9 mouse cellular contexts compared by ENCODE assay signal in the genomic region with DNA sequence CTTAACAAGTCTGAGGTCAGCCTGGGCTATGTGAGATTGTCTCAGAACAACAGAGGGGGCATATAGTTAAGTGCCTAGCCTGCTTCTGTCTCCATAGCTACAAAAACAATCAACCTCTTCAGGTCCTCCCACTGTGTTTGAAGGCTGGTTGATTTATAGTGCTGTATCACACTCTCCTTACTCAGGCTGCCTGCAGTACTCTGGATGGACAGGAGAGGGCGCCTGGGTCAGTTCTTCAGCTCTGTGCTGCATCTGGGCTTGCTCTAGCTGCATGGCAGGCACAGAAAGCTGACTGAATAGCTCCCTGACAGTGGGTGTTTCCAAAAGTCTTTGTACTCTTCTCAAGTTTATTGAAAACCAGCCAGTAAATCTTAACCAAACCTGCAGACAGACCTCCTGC. TPM values are rescaled to one million over a fixed set of nuclear protein-coding genes. Genes with fewer than 3 reads are reported as not detected.
DNase-seq lines count a peak whose midpoint lies in the region; ATAC-seq lines count a peak whose summit lies in the region.
"Had no signal": no experiment of that assay in that cellular context is flagged by ENCODE, and none has a peak within 500 bp of the region (broad histone marks: within the 10 kb centered on the region; RNA-seq: fewer than 3 reads in every experiment).

No protein-coding gene starts in this region.

- H3K4me2 ChIP-seq in heart, embryonic 15.5 days, result no peak overlapping the region
- peak overlapping the region; percentile 57 for H3K4me2 ChIP-seq in liver, embryonic 12.5 days
- H3K4me2 ChIP-seq in neural tube, embryonic 11.5 days (ENCODE audit: low read depth), result no peak overlapping the region
- no peak overlapping the region for H3K4me2 ChIP-seq in stomach, embryonic 16.5 days (ENCODE audit: low read depth, low read length)

- H3K27me3 ChIP-seq in forebrain, embryonic 10.5 days (ENCODE audit: poor library complexity, severe bottlenecking), result no peaks in the 10 kb centered on the region
- H3K27me3 ChIP-seq in heart, embryonic 15.5 days, result no peaks in the 10 kb centered on the region
- no peaks in the 10 kb centered on the region for H3K27me3 ChIP-seq in liver, embryonic 12.5 days (replicated peaks)
- H3K27me3 ChIP-seq in neural tube, embryonic 11.5 days (ENCODE audit: control insufficient read depth, insufficient read depth, low read length), result no peaks in the 10 kb centered on the region
- H3K27me3 ChIP-seq in stomach, embryonic 16.5 days (ENCODE audit: control insufficient read depth, insufficient read depth, low read length), result no peaks in the 10 kb centered on the region

- 0% methylated on average over 1 of the region's 1 CpGs for WGBS in forebrain, embryonic 10.5 days
- WGBS in heart, embryonic 15.5 days, result 0% methylated on average over 1 of the region's 1 CpGs
- WGBS in liver, embryonic 12.5 days (ENCODE audit: insufficient replicate concordance), result 0% methylated on average over 1 of the region's 1 CpGs
- WGBS in neural tube, embryonic 11.5 days, result 0% methylated on average over 1 of the region's 1 CpGs
- WGBS in stomach, embryonic 16.5 days, result 0% methylated on average over 1 of the region's 1 CpGs

- 0 out of 2 replicates have a peak overlapping the region, but pooled peaks have one; percentile 20 for H3K27ac ChIP-seq in forebrain, embryonic 10.5 days
- peak overlapping the region; percentile 78 for H3K27ac ChIP-seq in heart, embryonic 15.5 days
- H3K27ac ChIP-seq in liver, embryonic 12.5 days, result peak overlapping the region; percentile 88
- H3K27ac ChIP-seq in neural tube, embryonic 11.5 days (ENCODE audit: low read depth, low read length), result no peak overlapping the region
- H3K27ac ChIP-seq in stomach, embryonic 16.5 days (ENCODE audit: low read length), result peak overlapping the region; percentile 66; the same call in 1 of the 2 replicates
- H3K27ac ChIP-seq: macrophage had no signal

- peak; percentile 83; the same call in 1 of the 2 replicates for ATAC-seq in heart, embryonic 15.5 days (replicated peaks; ENCODE audit: insufficient number of reproducible peaks, insufficient read depth, low FRiP score, low read depth)
- peak; percentile 88 for ATAC-seq in liver, embryonic 12.5 days
- ATAC-seq in neural tube, embryonic 11.5 days (ENCODE audit: insufficient read depth, low FRiP score, low TSS enrichment), result peak; percentile 89
- ATAC-seq in stomach, embryonic 16.5 days (ENCODE audit: insufficient read depth, low FRiP score), result peak; percentile 91

- no peak overlapping the region for H3K4me3 ChIP-seq in forebrain, embryonic 10.5 days
- no peak overlapping the region for H3K4me3 ChIP-seq in heart, embryonic 15.5 days
- H3K4me3 ChIP-seq in liver, embryonic 12.5 days, result peak overlapping the region; percentile 18; the same call in 1 of the 2 replicates
- H3K4me3 ChIP-seq in neural tube, embryonic 11.5 days (ENCODE audit: low read depth, low read length), result no peak overlapping the region
- no peak overlapping the region for H3K4me3 ChIP-seq in stomach, embryonic 16.5 days (replicated peaks; ENCODE audit: low read length)

- peak; percentile 90 to 93 for DNase-seq in CD8-positive naive resting alpha-beta T cell, adult 2 months (ENCODE audit: low read depth in 2 of 2, low spot score in 2 of 2)
- peak; percentile 90 for DNase-seq in c-Kit-positive CD71-negative TER-119-negative erythroid progenitor cells, embryonic 14.5 days (ENCODE audit: low read depth)
- DNase-seq in forebrain, embryonic 10.5 days (ENCODE audit: extremely low spot score, low spot score), result peak; percentile 89
- peak; percentile 92 for DNase-seq in kidney, postnatal 14 days
- peak; percentile 89 for DNase-seq in neural tube, embryonic 11.5 days (ENCODE audit: low spot score)

- H3K9ac ChIP-seq in heart, embryonic 15.5 days, result no peak overlapping the region
- peak overlapping the region; percentile 56 for H3K9ac ChIP-seq in liver, embryonic 12.5 days
- H3K9ac ChIP-seq in neural tube, embryonic 11.5 days (ENCODE audit: low read length), result no peak overlapping the region
- H3K9ac ChIP-seq in stomach, embryonic 16.5 days (ENCODE audit: low read length), result no peak overlapping the region; the same call in 1 of the 2 replicates

- no peaks in the 10 kb centered on the region for H3K9me3 ChIP-seq in forebrain, embryonic 10.5 days
- H3K9me3 ChIP-seq in heart, embryonic 15.5 days (replicated peaks), result no peaks in the 10 kb centered on the region
- H3K9me3 ChIP-seq in liver, embryonic 12.5 days (replicated peaks), result no peaks in the 10 kb centered on the region
- H3K9me3 ChIP-seq in neural tube, embryonic 11.5 days (ENCODE audit: control insufficient read depth, low read length), result no peaks in the 10 kb centered on the region
- no peaks in the 10 kb centered on the region for H3K9me3 ChIP-seq in stomach, embryonic 16.5 days (replicated peaks; ENCODE audit: control insufficient read depth, low read length)

- H3K36me3 ChIP-seq in forebrain, embryonic 10.5 days (replicated peaks), result peaks cover 19% of the 10 kb centered on the region
- no peaks in the 10 kb centered on the region for H3K36me3 ChIP-seq in heart, embryonic 15.5 days
- peaks cover 16% of the 10 kb centered on the region for H3K36me3 ChIP-seq in liver, embryonic 12.5 days
- H3K36me3 ChIP-seq in neural tube, embryonic 11.5 days (ENCODE audit: control insufficient read depth, insufficient read depth, low read length), result no peaks in the 10 kb centered on the region
- no peaks in the 10 kb centered on the region for H3K36me3 ChIP-seq in stomach, embryonic 16.5 days (ENCODE audit: control insufficient read depth, insufficient read depth, low read length)

- peaks cover 13% of the 10 kb centered on the region for H3K4me1 ChIP-seq in forebrain, embryonic 10.5 days
- peaks cover 50% of the 10 kb centered on the region for H3K4me1 ChIP-seq in heart, embryonic 15.5 days (replicated peaks)
- H3K4me1 ChIP-seq in liver, embryonic 12.5 days, result peaks cover 95% of the 10 kb centered on the region
- no peaks in the 10 kb centered on the region; the same call in 1 of the 2 replicates for H3K4me1 ChIP-seq in neural tube, embryonic 11.5 days (ENCODE audit: control insufficient read depth, insufficient read depth, low read length)
- H3K4me1 ChIP-seq in stomach, embryonic 16.5 days (ENCODE audit: control insufficient read depth, insufficient read depth, low read length), result peaks cover 19% of the 10 kb centered on the region

RNA-seq across cellular contexts. Expression of a gene that starts 11.3 kb away (rescaled TPM):
- 50.7 and 51.4 TPM in 2 replicates for polyA plus RNA-seq in forebrain, embryonic 10.5 days (2016; fragmentation: Nextera tagmentation; extraction: Ambion mirVana)
- polyA plus RNA-seq in heart, embryonic 15.5 days (2015; fragmentation: Nextera tagmentation; extraction: Ambion mirVana), result 33.8 and 37.9 TPM in 2 replicates
- polyA plus RNA-seq in liver, embryonic 12.5 days (2016; fragmentation: Nextera tagmentation; extraction: Ambion mirVana), result 22.1 and 23.3 TPM in 2 replicates
- polyA plus RNA-seq in neural tube, embryonic 11.5 days (2014; fragmentation: Nextera tagmentation; extraction: Ambion mirVana), result 43.7 and 45.9 TPM in 2 replicates
- polyA plus RNA-seq in stomach, embryonic 16.5 days (2015; fragmentation: Nextera tagmentation; extraction: Ambion mirVana), result 33.0 and 34.5 TPM in 2 replicates

RNA-seq across cellular contexts. Expression of a gene that starts 27.1 kb away (rescaled TPM):
- 1.6 and 2.0 TPM in 2 replicates for polyA plus RNA-seq in forebrain, embryonic 10.5 days (2016; fragmentation: Nextera tagmentation; extraction: Ambion mirVana)
- 2.1 and 2.2 TPM in 2 replicates for polyA plus RNA-seq in heart, embryonic 15.5 days (2015; fragmentation: Nextera tagmentation; extraction: Ambion mirVana)
- 0.51 and 0.62 TPM in 2 replicates for polyA plus RNA-seq in liver, embryonic 12.5 days (2016; fragmentation: Nextera tagmentation; extraction: Ambion mirVana)
- polyA plus RNA-seq in neural tube, embryonic 11.5 days (2014; fragmentation: Nextera tagmentation; extraction: Ambion mirVana), result 2.4 and 2.6 TPM in 2 replicates
- polyA plus RNA-seq in stomach, embryonic 16.5 days (2015; fragmentation: Nextera tagmentation; extraction: Ambion mirVana), result 1.4 and 1.7 TPM in 2 replicates

RNA-seq across cellular contexts. Expression of a gene that starts 32.2 kb away (rescaled TPM):
- 47.4 and 56.9 TPM in 2 replicates for polyA plus RNA-seq in forebrain, embryonic 10.5 days (2016; fragmentation: Nextera tagmentation; extraction: Ambion mirVana)
- 81.2 and 81.6 TPM in 2 replicates for polyA plus RNA-seq in heart, embryonic 15.5 days (2015; fragmentation: Nextera tagmentation; extraction: Ambion mirVana)
- 61.1 and 61.5 TPM in 2 replicates for polyA plus RNA-seq in liver, embryonic 12.5 days (2016; fragmentation: Nextera tagmentation; extraction: Ambion mirVana)
- polyA plus RNA-seq in neural tube, embryonic 11.5 days (2014; fragmentation: Nextera tagmentation; extraction: Ambion mirVana), result 54.6 and 57.6 TPM in 2 replicates
- polyA plus RNA-seq in stomach, embryonic 16.5 days (2015; fragmentation: Nextera tagmentation; extraction: Ambion mirVana), result 77.8 and 85.6 TPM in 2 replicates

RNA-seq across cellular contexts. Expression of a gene that starts 40.4 kb away (rescaled TPM):
- 0.41 and 0.51 TPM in 2 replicates for polyA plus RNA-seq in forebrain, embryonic 10.5 days (2016; fragmentation: Nextera tagmentation; extraction: Ambion mirVana)
- polyA plus RNA-seq in heart, embryonic 15.5 days (2015; fragmentation: Nextera tagmentation; extraction: Ambion mirVana), result 0.11 and 0.16 TPM in 2 replicates
- polyA plus RNA-seq in liver, embryonic 12.5 days (2016; fragmentation: Nextera tagmentation; extraction: Ambion mirVana), result not detected in 2 replicates
- polyA plus RNA-seq in neural tube, embryonic 11.5 days (2014; fragmentation: Nextera tagmentation; extraction: Ambion mirVana), result not detected in 2 replicates
- 0.17 TPM in 1 of 2 replicates, not detected in the other for polyA plus RNA-seq in stomach, embryonic 16.5 days (2015; fragmentation: Nextera tagmentation; extraction: Ambion mirVana)
- polyA plus RNA-seq: macrophage had no signal

RNA-seq across cellular contexts. Expression of a gene that starts 43.0 kb away (rescaled TPM):
- 32.1 and 33.1 TPM in 2 replicates for polyA plus RNA-seq in forebrain, embryonic 10.5 days (2016; fragmentation: Nextera tagmentation; extraction: Ambion mirVana)
- polyA plus RNA-seq in heart, embryonic 15.5 days (2015; fragmentation: Nextera tagmentation; extraction: Ambion mirVana), result 27.2 TPM in 2 replicates
- polyA plus RNA-seq in liver, embryonic 12.5 days (2016; fragmentation: Nextera tagmentation; extraction: Ambion mirVana), result 5.1 and 5.6 TPM in 2 replicates
- polyA plus RNA-seq in neural tube, embryonic 11.5 days (2014; fragmentation: Nextera tagmentation; extraction: Ambion mirVana), result 58.2 and 60.2 TPM in 2 replicates
- polyA plus RNA-seq in stomach, embryonic 16.5 days (2015; fragmentation: Nextera tagmentation; extraction: Ambion mirVana), result 14.8 and 21.7 TPM in 2 replicates
